Mouse (Mus musculus): ENCODE results near the gene Atxn1. TPM values are rescaled to one million over a fixed set of nuclear protein-coding genes. Genes with fewer than 3 reads are reported as not detected.

The Atxn1 gene
- polyA plus RNA-seq, 1 experiment from 2014 or later = 8.1 TPM

GRCm38 (mm10) chr13:45961871-45962630, 2.8 kb downstream of the Atxn1 start:
- peak overlapping the region; percentile 98; the same call in 1 of the 2 replicates for H3K27ac ChIP-seq
- peak overlapping the region; percentile 90 for H3K4me2 ChIP-seq
- peaks cover 42% of the 10 kb centered on the region for H3K4me1 ChIP-seq (replicated peaks)
- no peak for ATAC-seq (replicated peaks; ENCODE audit: insufficient number of reproducible peaks, insufficient read depth, low FRiP score, low read depth)
- no peaks in the 10 kb centered on the region for H3K36me3 ChIP-seq
- WGBS = 44% methylated on average over 9 of the region's 9 CpGs
- peak overlapping the region; percentile 96 for H3K4me3 ChIP-seq
- no peak overlapping the region for H3K9ac ChIP-seq
- H3K27me3 ChIP-seq = no peaks in the 10 kb centered on the region
- no peaks in the 10 kb centered on the region for H3K9me3 ChIP-seq (replicated peaks)

- Histone ChIP-seq H3K27me3 (no peaks in the 10 kb centered on the region), H3K27ac (peak overlapping the region; percentile 22; the same call in 1 of the 2 replicates), H3K9me3 (replicated peaks) (no peaks in the 10 kb centered on the region), H3K9ac (no peak overlapping the region), H3K4me3 (no peak overlapping the region), H3K36me3 (no peaks in the 10 kb centered on the region), H3K4me2 (peak overlapping the region; percentile 17; the same call in 1 of the 2 replicates), H3K4me1 (replicated peaks) (peaks cover 32% of the 10 kb centered on the region)
- WGBS = 34% methylated on average over 14 of the region's 14 CpGs
- no peak for ATAC-seq (replicated peaks; ENCODE audit: insufficient number of reproducible peaks, insufficient read depth, low FRiP score, low read depth)
Measured at GRCm38 (mm10) chr13:45960311-45960965, 4.4 kb downstream of the Atxn1 start.

GRCm38 (mm10) chr13:45958306-45958705, 6.5 kb downstream of the Atxn1 start:
- H3K9ac ChIP-seq = no peak overlapping the region
- H3K9me3 ChIP-seq (replicated peaks) = no peaks in the 10 kb centered on the region
- H3K4me1 ChIP-seq (replicated peaks) = peaks cover 32% of the 10 kb centered on the region
- H3K36me3 ChIP-seq = no peaks in the 10 kb centered on the region
- H3K4me3 ChIP-seq = no peak overlapping the region
- 69% methylated on average over 4 of the region's 4 CpGs for WGBS
- no peaks in the 10 kb centered on the region for H3K27me3 ChIP-seq
- no peak for ATAC-seq (replicated peaks; ENCODE audit: insufficient number of reproducible peaks, insufficient read depth, low FRiP score, low read depth)
- no peak overlapping the region for H3K4me2 ChIP-seq
- no peak overlapping the region for H3K27ac ChIP-seq

- H3K36me3 ChIP-seq = no peaks in the 10 kb centered on the region
- H3K4me3 ChIP-seq = no peak overlapping the region
- WGBS = 91% methylated on average over 5 of the region's 5 CpGs
- H3K9ac ChIP-seq = no peak overlapping the region
- no peak overlapping the region for H3K27ac ChIP-seq
- no peak overlapping the region for H3K4me2 ChIP-seq
- ATAC-seq (replicated peaks; ENCODE audit: insufficient number of reproducible peaks, insufficient read depth, low FRiP score, low read depth) = no peak
- no peaks in the 10 kb centered on the region for H3K9me3 ChIP-seq (replicated peaks)
- H3K27me3 ChIP-seq = no peaks in the 10 kb centered on the region
- peaks cover 29% of the 10 kb centered on the region for H3K4me1 ChIP-seq (replicated peaks)
Measured at GRCm38 (mm10) chr13:45957629-45958028, 7.2 kb downstream of the Atxn1 start.

- Histone ChIP-seq H3K27me3 (no peaks in the 10 kb centered on the region), H3K4me3 (no peak overlapping the region), H3K9ac (no peak overlapping the region), H3K36me3 (no peaks in the 10 kb centered on the region), H3K4me2 (no peak overlapping the region), H3K9me3 (replicated peaks) (no peaks in the 10 kb centered on the region), H3K27ac (no peak overlapping the region), H3K4me1 (replicated peaks) (peaks cover 18% of the 10 kb centered on the region)
- ATAC-seq (replicated peaks; ENCODE audit: insufficient number of reproducible peaks, insufficient read depth, low FRiP score, low read depth) = no peak
- 83% methylated on average over 6 of the region's 6 CpGs for WGBS
Measured at GRCm38 (mm10) chr13:45956287-45956686, 8.5 kb downstream of the Atxn1 start.

GRCm38 (mm10) chr13:45955370-45956055, 9.3 kb downstream of the Atxn1 start:
- no peak overlapping the region for H3K4me3 ChIP-seq
- WGBS = 87% methylated on average over 9 of the region's 9 CpGs
- H3K4me1 ChIP-seq (replicated peaks) = peaks cover 10% of the 10 kb centered on the region
- H3K9ac ChIP-seq = no peak overlapping the region
- H3K9me3 ChIP-seq (replicated peaks) = no peaks in the 10 kb centered on the region
- no peaks in the 10 kb centered on the region for H3K27me3 ChIP-seq
- H3K36me3 ChIP-seq = no peaks in the 10 kb centered on the region
- H3K4me2 ChIP-seq = no peak overlapping the region
- ATAC-seq (replicated peaks; ENCODE audit: insufficient number of reproducible peaks, insufficient read depth, low FRiP score, low read depth) = no peak
- no peak overlapping the region for H3K27ac ChIP-seq

- Histone ChIP-seq H3K9me3 (replicated peaks) (no peaks in the 10 kb centered on the region), H3K4me1 (replicated peaks) (no peaks in the 10 kb centered on the region; the same call in 1 of the 2 replicates), H3K4me2 (no peak overlapping the region), H3K27me3 (no peaks in the 10 kb centered on the region), H3K4me3 (no peak overlapping the region), H3K27ac (no peak overlapping the region), H3K36me3 (peaks cover 5% of the 10 kb centered on the region; the same call in 1 of the 2 replicates), H3K9ac (no peak overlapping the region)
- WGBS = 71% methylated on average over 4 of the region's 4 CpGs
- ATAC-seq (replicated peaks; ENCODE audit: insufficient number of reproducible peaks, insufficient read depth, low FRiP score, low read depth) = no peak
Measured at GRCm38 (mm10) chr13:45953098-45953497, 11.7 kb downstream of the Atxn1 start.

GRCm38 (mm10) chr13:45951071-45951645, 13.7 kb downstream of the Atxn1 start:
- H3K9me3 ChIP-seq (replicated peaks) = no peaks in the 10 kb centered on the region
- no peak overlapping the region for H3K27ac ChIP-seq
- 60% methylated on average over 20 of the region's 20 CpGs for WGBS
- H3K36me3 ChIP-seq = peaks cover 5% of the 10 kb centered on the region; the same call in 1 of the 2 replicates
- no peaks in the 10 kb centered on the region; the same call in 1 of the 2 replicates for H3K4me1 ChIP-seq (replicated peaks)
- no peak for ATAC-seq (replicated peaks; ENCODE audit: insufficient number of reproducible peaks, insufficient read depth, low FRiP score, low read depth)
- no peak overlapping the region for H3K4me2 ChIP-seq
- no peak overlapping the region for H3K4me3 ChIP-seq
- no peak overlapping the region for H3K9ac ChIP-seq
- no peaks in the 10 kb centered on the region for H3K27me3 ChIP-seq

- 72% methylated on average over 8 of the region's 8 CpGs for WGBS
Measured at GRCm38 (mm10) chr13:45950355-45950861, 14.4 kb downstream of the Atxn1 start.

GRCm38 (mm10) chr13:45946136-45946535, 18.7 kb downstream of the Atxn1 start:
- H3K9ac ChIP-seq = no peak overlapping the region
- H3K4me3 ChIP-seq = no peak overlapping the region
- H3K27me3 ChIP-seq = no peaks in the 10 kb centered on the region
- H3K4me1 ChIP-seq (replicated peaks) = peaks cover 7% of the 10 kb centered on the region
- WGBS = 92% methylated on average over 11 of the region's 11 CpGs
- no peak for ATAC-seq (replicated peaks; ENCODE audit: insufficient number of reproducible peaks, insufficient read depth, low FRiP score, low read depth)
- no peak overlapping the region for H3K27ac ChIP-seq
- peaks cover 5% of the 10 kb centered on the region; the same call in 1 of the 2 replicates for H3K36me3 ChIP-seq
- no peak overlapping the region for H3K4me2 ChIP-seq
- H3K9me3 ChIP-seq (replicated peaks) = no peaks in the 10 kb centered on the region

More at GRCm38 (mm10) chr13:45950355-45950861, 14.4 kb downstream of the Atxn1 start:
- Histone ChIP-seq H3K9me3 (replicated peaks) (no peaks in the 10 kb centered on the region), H3K36me3 (peaks cover 5% of the 10 kb centered on the region; the same call in 1 of the 2 replicates), H3K4me1 (replicated peaks) (no peaks in the 10 kb centered on the region; the same call in 1 of the 2 replicates), H3K27me3 (no peaks in the 10 kb centered on the region), H3K4me2 (no peak overlapping the region), H3K27ac (no peak overlapping the region), H3K9ac (no peak overlapping the region), H3K4me3 (no peak overlapping the region)
- no peak for ATAC-seq (replicated peaks; ENCODE audit: insufficient number of reproducible peaks, insufficient read depth, low FRiP score, low read depth)

GRCm38 (mm10) chr13:45942337-45942736, 22.5 kb downstream of the Atxn1 start:
- 74% methylated on average over 7 of the region's 7 CpGs for WGBS
- ATAC-seq (replicated peaks; ENCODE audit: insufficient number of reproducible peaks, insufficient read depth, low FRiP score, low read depth) = no peak
- Histone ChIP-seq H3K4me1 (replicated peaks) (peaks cover 16% of the 10 kb centered on the region), H3K9me3 (replicated peaks) (no peaks in the 10 kb centered on the region), H3K27ac (no peak overlapping the region), H3K27me3 (no peaks in the 10 kb centered on the region), H3K36me3 (no peaks in the 10 kb centered on the region), H3K9ac (no peak overlapping the region), H3K4me3 (no peak overlapping the region), H3K4me2 (no peak overlapping the region)
